Mouse (Mus musculus) liver, adult 2 months (tissue): ENCODE results near the gene Tmem230. TPM values are rescaled to one million over a fixed set of nuclear protein-coding genes. Genes with fewer than 3 reads are reported as not detected.
"Not testable (repeated sequence)": the region's sequence is repeated elsewhere in the genome, so short reads cannot be mapped to it uniquely, and the experiment has no call there.

Experiments used
- DNase-seq: peaks from one replicate; pipeline ENCODE4 v3.0.0-alpha.2; 2011; ENCODE audit warnings: low read depth, low spot score; ENCODE audit errors: extremely low read depth
- H3K27ac ChIP-seq: fragments of 200-500 bp; replicated peaks from 2 replicates; pipeline ENCODE4 v1.5.1; 2012; ENCODE audit warnings: low read depth, mild to moderate bottlenecking, control low read depth, inconsistent platforms, low read length; ENCODE audit not compliant: insufficient read depth
- H3K27me3 ChIP-seq: fragments of 200-500 bp; 2 replicates; pipeline ENCODE4 v1.6.1; 2012; ENCODE audit warnings: mild to moderate bottlenecking, moderate library complexity, low read length, inconsistent platforms; ENCODE audit not compliant: control insufficient read depth, insufficient read depth
- H3K36me3 ChIP-seq: fragments of 200-500 bp; 2 replicates; pipeline ENCODE4 v1.6.1; 2012; ENCODE audit warnings: low read length, inconsistent platforms; ENCODE audit not compliant: control insufficient read depth, insufficient read depth
- H3K4me1 ChIP-seq: fragments of 200-500 bp; 2 replicates; pipeline ENCODE4 v1.6.1; 2011; ENCODE audit warnings: low read length; ENCODE audit not compliant: control insufficient read depth, insufficient read depth
- H3K4me3 ChIP-seq: fragments of 200-500 bp; 2 replicates; pipeline ENCODE4 v1.5.1; 2011; ENCODE audit warnings: low read depth, mild to moderate bottlenecking, control low read depth, low read length, moderate library complexity; ENCODE audit not compliant: insufficient read depth
- H3K79me2 ChIP-seq: fragments of 200-500 bp; 2 replicates; pipeline ENCODE4 v1.6.1; 2012; ENCODE audit warnings: inconsistent platforms, mild to moderate bottlenecking, low read length, moderate library complexity; ENCODE audit not compliant: control insufficient read depth, insufficient read depth
- H3K9ac ChIP-seq: fragments of 200-500 bp; 2 replicates; pipeline ENCODE4 v1.6.1; 2012; ENCODE audit warnings: low read depth, mild to moderate bottlenecking, control low read depth, inconsistent platforms, low read length
- CTCF ChIP-seq: fragments of 200-500 bp; IDR thresholded peaks from 2 replicates; pipeline ENCODE4 v1.5.1; 2011; ENCODE audit warnings: low read depth, low read length, control low read depth
- POLR2A ChIP-seq: fragments of 200-500 bp; IDR thresholded peaks from 2 replicates; pipeline ENCODE4 v1.6.1; 2011; ENCODE audit warnings: low read length, control low read depth; ENCODE audit not compliant: insufficient read depth; ENCODE audit errors: extremely low read depth
- WGBS: fragments of 180-500 bp; shearing (Covaris S2); methylation state at CpG from one replicate; pipeline ENCODE4 v1.1.7; 2018; 5-methylcytosine and 5-hydroxymethylcytosine counted together
- polyA plus RNA-seq: library from polyadenylated mRNA; depleted of rRNA; stranded (reverse); fragments of >200 nt; gene quantifications from 2 replicates; pipeline ENCODE4 v1.2.3, GENCODE M21; 2012
- total RNA-seq: library from RNA; depleted of rRNA; stranded (reverse); fragments of >200 nt; gene quantifications from 2 replicates; pipeline ENCODE4 v1.2.3, GENCODE M21; 2014

Tmem230 gene
- total and polyA plus RNA-seq, 2 experiments, result 14.8 to 35.2 TPM

DNA sequence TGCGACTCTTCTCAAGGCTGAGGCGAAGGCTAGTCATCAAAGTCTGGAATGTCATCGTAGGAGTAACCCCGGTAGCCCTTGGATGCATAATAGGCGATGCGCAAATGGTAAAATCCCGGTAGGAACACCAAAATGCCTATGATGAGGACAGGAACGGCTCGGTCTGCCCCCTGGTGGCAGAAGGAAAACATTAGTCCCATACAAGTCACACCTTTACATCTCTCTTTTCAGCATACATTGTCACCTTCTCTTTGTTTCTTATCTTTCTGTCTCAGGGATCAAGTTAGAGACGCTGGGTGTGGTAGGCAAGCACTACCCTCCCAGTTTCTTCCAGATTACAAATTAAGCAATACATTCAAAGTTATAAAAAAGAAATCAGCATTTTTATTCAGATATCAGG, 7.2 kb downstream of the Tmem230 start:
- TF ChIP-seq CTCF, result peak; percentile 43; the same call in 1 of the 2 replicates
- not testable (repeated sequence) for H3K27ac ChIP-seq, DNase-seq, H3K79me2 ChIP-seq, H3K9ac ChIP-seq, H3K27me3 ChIP-seq, H3K4me1 ChIP-seq, H3K4me3 ChIP-seq
- H3K36me3 ChIP-seq, result peaks cover 15% of the 10 kb centered on the region
- WGBS, result 42% methylated on average over 8 of the region's 10 CpGs

DNA sequence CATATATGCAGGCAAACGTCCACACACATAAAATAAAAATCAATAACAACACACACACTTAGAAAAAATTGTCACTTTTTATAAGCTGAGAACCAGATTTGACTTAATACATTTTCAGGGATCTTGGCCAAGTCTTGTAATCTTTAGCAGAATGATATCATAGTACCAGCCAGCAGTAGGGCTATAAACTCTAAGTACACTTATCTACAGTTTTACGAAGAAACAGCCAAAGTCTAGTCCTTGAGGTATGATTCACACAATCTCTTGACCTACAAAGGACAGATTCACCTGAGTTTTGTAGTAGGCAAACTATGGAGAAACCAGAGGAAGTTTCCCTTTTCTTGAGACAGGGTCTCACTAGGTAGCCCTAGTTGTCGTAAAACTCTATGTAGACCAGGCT, 8.2 kb downstream of the Tmem230 start:
- H3K4me1 ChIP-seq, H3K79me2 ChIP-seq, H3K4me3 ChIP-seq, DNase-seq, H3K27me3 ChIP-seq, H3K9ac ChIP-seq, H3K27ac ChIP-seq: not testable (repeated sequence)
- H3K36me3 ChIP-seq, result peaks cover 10% of the 10 kb centered on the region
- WGBS, result 81% methylated on average over 3 of the region's 3 CpGs

DNA sequence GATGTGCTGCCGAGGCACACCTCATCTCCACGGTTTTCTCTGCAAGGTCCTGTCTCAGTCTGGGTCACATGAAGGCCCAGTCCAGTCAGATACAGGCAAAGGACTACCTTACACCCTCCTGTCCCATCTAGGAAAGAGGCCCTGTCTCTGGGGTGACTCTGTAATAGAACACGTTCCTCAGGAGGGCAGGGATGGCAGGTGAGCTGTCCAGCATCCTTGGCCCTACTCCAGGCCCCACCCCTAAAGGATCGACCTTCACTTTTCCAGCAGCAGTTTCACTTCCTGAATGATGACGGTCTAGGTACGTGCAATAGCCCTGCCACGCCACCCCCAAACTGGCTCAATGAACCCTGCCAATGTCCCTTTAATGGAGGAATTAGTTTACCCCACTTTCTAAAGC, 11.6 kb downstream of the Tmem230 start:
- Histone ChIP-seq H3K27me3 (no peaks in the 10 kb centered on the region), H3K79me2 (no peaks in the 10 kb centered on the region), H3K36me3 (peaks cover 3% of the 10 kb centered on the region), H3K4me1 (no peaks in the 10 kb centered on the region), H3K27ac (no peak overlapping the region), H3K4me3 (no peak overlapping the region), H3K9ac (no peak overlapping the region)
- TF ChIP-seq POLR2A (no peak), CTCF (no peak)
- WGBS, result 55% methylated on average over 7 of the region's 7 CpGs
- DNase-seq, result no peak

GRCm38 (mm10) chr2:132235291-132235690, 12.3 kb downstream of the Tmem230 start:
- WGBS, result 79% methylated on average over 2 of the region's 2 CpGs
- Histone ChIP-seq H3K27me3 (no peaks in the 10 kb centered on the region), H3K79me2 (no peaks in the 10 kb centered on the region), H3K4me3 (no peak overlapping the region), H3K4me1 (no peaks in the 10 kb centered on the region), H3K9ac (no peak overlapping the region), H3K27ac (no peak overlapping the region), H3K36me3 (peaks cover 2% of the 10 kb centered on the region)
- DNase-seq, result no peak
- TF ChIP-seq POLR2A (no peak), CTCF (no peak)

- no peaks in the 10 kb centered on the region; the same call in 1 of the 2 replicates for H3K36me3 ChIP-seq
- no peak for DNase-seq
- WGBS, result 52% methylated on average over 16 of the region's 16 CpGs
- TF ChIP-seq CTCF, result no peak
- no peak overlapping the region for H3K9ac ChIP-seq
- H3K4me1 ChIP-seq, result no peaks in the 10 kb centered on the region
- no peak overlapping the region for H3K4me3 ChIP-seq
- H3K79me2 ChIP-seq, result no peaks in the 10 kb centered on the region
- no peaks in the 10 kb centered on the region for H3K27me3 ChIP-seq
- no peak overlapping the region for H3K27ac ChIP-seq
Measured at GRCm38 (mm10) chr2:132233985-132234765, 13.4 kb downstream of the Tmem230 start.

DNA sequence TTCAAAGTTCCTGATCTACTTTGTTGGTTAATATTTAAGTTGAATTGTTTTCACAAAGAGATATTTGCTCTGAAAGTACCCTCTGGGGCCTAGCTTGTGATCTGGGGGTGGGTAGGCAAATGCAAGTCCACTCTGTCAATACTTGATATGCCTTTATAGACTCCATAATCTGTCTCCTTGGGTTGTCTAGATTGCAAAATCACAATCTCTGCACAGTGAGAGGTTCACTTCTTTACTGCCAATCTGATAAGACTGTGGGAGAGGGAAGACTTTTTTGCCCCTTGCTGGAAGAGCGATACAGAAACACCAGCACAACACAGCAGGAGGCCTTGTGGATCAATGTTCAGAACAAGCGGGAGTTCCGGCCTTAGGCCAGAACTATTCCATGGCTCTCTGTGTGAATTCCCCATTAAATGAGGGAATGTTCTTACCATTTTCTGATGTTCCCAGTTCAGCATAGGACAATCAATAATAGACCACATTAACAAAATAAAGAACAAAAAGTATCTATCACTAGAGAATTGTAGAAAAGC, 15.1 kb downstream of the Tmem230 start:
- WGBS, result 87% methylated on average over 3 of the region's 3 CpGs
- Histone ChIP-seq H3K27ac (no peak overlapping the region), H3K27me3 (no peaks in the 10 kb centered on the region), H3K79me2 (no peaks in the 10 kb centered on the region), H3K4me1 (no peaks in the 10 kb centered on the region), H3K4me3 (no peak overlapping the region), H3K9ac (no peak overlapping the region), H3K36me3 (no peaks in the 10 kb centered on the region)
- DNase-seq, result no peak
- no peak for TF ChIP-seq POLR2A
- TF ChIP-seq CTCF, result no peak
